Mouse (Mus musculus) E14TG2a.4 (cell line): ENCODE results near the gene Sdk2.

ENCODE experiments used
- H3K27me3 ChIP-seq: 2 replicates; pipeline ENCODE4 v1.6.1; 2014; ENCODE audit warnings: low read length, control low read depth; ENCODE audit not compliant: insufficient read depth
- H3K36me3 ChIP-seq: 2 replicates; pipeline ENCODE4 v1.6.1; 2014; ENCODE audit warnings: low read length, control low read depth; ENCODE audit not compliant: insufficient read depth
- H3K4me1 ChIP-seq: replicated peaks from 2 replicates; pipeline ENCODE4 v1.6.1; 2014; ENCODE audit warnings: low read depth, low read length, control low read depth
- H3K4me3 ChIP-seq: replicated peaks from 2 replicates; pipeline ENCODE4 v1.5.1; 2014; ENCODE audit warnings: mild to moderate bottlenecking, low read length
- H3K9me3 ChIP-seq: 2 replicates; pipeline ENCODE4 v1.6.1; 2014; ENCODE audit warnings: low read length, control low read depth
- CTCF ChIP-seq: conservative IDR thresholded peaks from 2 replicates; pipeline ENCODE4 v1.5.1; 2014; ENCODE audit warnings: low read length
- NANOG ChIP-seq: IDR thresholded peaks from 2 replicates; pipeline ENCODE4 v1.6.1; 2014; ENCODE audit warnings: borderline replicate concordance, low read length, mixed read lengths
- POU5F1 ChIP-seq: IDR thresholded peaks from 2 replicates; pipeline ENCODE4 v1.6.1; 2014; ENCODE audit warnings: low read length, borderline replicate concordance

Sdk2 gene

GRCm38 (mm10) chr11:114016889-114017392 is 49.9 kb downstream of the Sdk2 start:
- TF ChIP-seq POU5F1, result no peak
- no peak for TF ChIP-seq CTCF
- no peak for TF ChIP-seq NANOG
- Histone ChIP-seq H3K27me3 (peaks cover 43% of the 10 kb centered on the region), H3K9me3 (no peaks in the 10 kb centered on the region), H3K4me1 (peaks cover 3% of the 10 kb centered on the region; the same call in 1 of the 2 replicates), H3K4me3 (no peak overlapping the region), H3K36me3 (no peaks in the 10 kb centered on the region)

GRCm38 (mm10) chr11:114016108-114016888 is 50.5 kb downstream of the Sdk2 start:
- H3K9me3 ChIP-seq, result no peaks in the 10 kb centered on the region
- H3K4me3 ChIP-seq, result no peak overlapping the region
- TF ChIP-seq CTCF, result no peak
- no peak for TF ChIP-seq POU5F1
- TF ChIP-seq NANOG, result no peak
- no peaks in the 10 kb centered on the region for H3K36me3 ChIP-seq
- H3K4me1 ChIP-seq, result peaks cover 3% of the 10 kb centered on the region; the same call in 1 of the 2 replicates
- H3K27me3 ChIP-seq, result peaks cover 42% of the 10 kb centered on the region

- no peak overlapping the region for H3K4me3 ChIP-seq
- H3K9me3 ChIP-seq, result no peaks in the 10 kb centered on the region
- H3K27me3 ChIP-seq, result peaks cover 8% of the 10 kb centered on the region; the same call in 1 of the 2 replicates
- no peaks in the 10 kb centered on the region for H3K4me1 ChIP-seq
- TF ChIP-seq CTCF, result no peak
- no peak for TF ChIP-seq NANOG
- TF ChIP-seq POU5F1, result no peak
- H3K36me3 ChIP-seq, result no peaks in the 10 kb centered on the region
Observed at GRCm38 (mm10) chr11:114011523-114011922, 55.3 kb downstream of the Sdk2 start.

- Histone ChIP-seq H3K36me3 (no peaks in the 10 kb centered on the region), H3K4me3 (no peak overlapping the region), H3K27me3 (no peaks in the 10 kb centered on the region), H3K4me1 (no peaks in the 10 kb centered on the region), H3K9me3 (no peaks in the 10 kb centered on the region)
- TF ChIP-seq CTCF (no peak), NANOG (no peak), POU5F1 (no peak)
Observed at GRCm38 (mm10) chr11:114005879-114006278, 61.0 kb downstream of the Sdk2 start.

- Histone ChIP-seq H3K27me3 (no peaks in the 10 kb centered on the region), H3K36me3 (no peaks in the 10 kb centered on the region), H3K4me3 (no peak overlapping the region), H3K9me3 (no peaks in the 10 kb centered on the region), H3K4me1 (no peaks in the 10 kb centered on the region)
- TF ChIP-seq NANOG (no peak), CTCF (no peak), POU5F1 (no peak)
Observed at GRCm38 (mm10) chr11:114004651-114005050, 62.2 kb downstream of the Sdk2 start.

- Histone ChIP-seq H3K4me3 (no peak overlapping the region), H3K27me3 (no peaks in the 10 kb centered on the region), H3K36me3 (no peaks in the 10 kb centered on the region), H3K9me3 (no peaks in the 10 kb centered on the region), H3K4me1 (no peaks in the 10 kb centered on the region)
- no peak for TF ChIP-seq POU5F1
- TF ChIP-seq CTCF, result no peak
- no peak for TF ChIP-seq NANOG
Observed at GRCm38 (mm10) chr11:114003195-114003594, 63.7 kb downstream of the Sdk2 start.

- Histone ChIP-seq H3K4me3 (no peak overlapping the region), H3K4me1 (no peaks in the 10 kb centered on the region), H3K27me3 (no peaks in the 10 kb centered on the region), H3K9me3 (no peaks in the 10 kb centered on the region), H3K36me3 (no peaks in the 10 kb centered on the region)
- TF ChIP-seq POU5F1 (no peak), NANOG (no peak), CTCF (no peak)
Observed at GRCm38 (mm10) chr11:114000051-114000450, 66.8 kb downstream of the Sdk2 start.

- TF ChIP-seq NANOG (no peak), POU5F1 (no peak), CTCF (no peak)
- no peaks in the 10 kb centered on the region for H3K36me3 ChIP-seq
- H3K4me3 ChIP-seq, result no peak overlapping the region
- H3K27me3 ChIP-seq, result no peaks in the 10 kb centered on the region
- H3K4me1 ChIP-seq, result peaks cover 3% of the 10 kb centered on the region
- no peaks in the 10 kb centered on the region for H3K9me3 ChIP-seq
Observed at GRCm38 (mm10) chr11:113998702-113999101, 68.1 kb downstream of the Sdk2 start.
